Mouse (Mus musculus): ENCODE measurements around the gene Mbd5. TPM values are rescaled to one million over a fixed set of nuclear protein-coding genes. Genes with fewer than 3 reads are reported as not detected.
A peak's percentile ranks its signal among the peaks of the same experiment; 100 is the strongest.

Gene Mbd5
- polyA plus RNA-seq, 1 experiment from 2014 or later = 5.4 TPM

DNA sequence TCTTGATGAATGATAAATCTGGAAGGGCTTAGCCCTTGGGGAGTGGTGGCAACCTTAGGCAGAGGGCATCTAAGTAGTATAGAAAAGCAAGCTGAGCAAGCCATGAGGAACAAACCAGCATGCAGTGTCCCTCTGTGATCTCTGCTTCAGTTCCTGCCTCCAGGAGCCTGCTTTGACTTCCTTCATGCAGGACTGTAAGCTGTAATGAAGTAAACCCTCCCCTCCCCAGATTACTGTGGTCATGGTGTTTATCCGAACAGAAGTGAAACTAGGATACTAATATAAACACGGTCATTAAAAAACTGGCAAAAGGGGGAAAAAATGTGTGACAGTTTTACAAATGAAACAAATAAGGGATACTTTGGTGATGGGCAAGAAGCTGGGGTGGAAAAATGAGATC lies 284.8 kb downstream of the Mbd5 start:
- no peak for ATAC-seq
- Histone ChIP-seq H3K4me3 (ENCODE audit: low read depth, low read length) (no peak overlapping the region), H3K36me3 (replicated peaks; ENCODE audit: insufficient read depth, low read length) (no peaks in the 10 kb centered on the region), H3K4me1 (ENCODE audit: insufficient read depth) (no peaks in the 10 kb centered on the region), H3K4me2 (ENCODE audit: low read depth, low read length) (no peak overlapping the region), H3K9ac (replicated peaks) (no peak overlapping the region), H3K27me3 (ENCODE audit: insufficient read depth, low read length) (no peaks in the 10 kb centered on the region), H3K27ac (ENCODE audit: low read depth) (no peak overlapping the region), H3K9me3 (ENCODE audit: low read length) (no peaks in the 10 kb centered on the region)
- TF ChIP-seq CTCF (IDR thresholded peaks at IDR 0.05; ENCODE audit: low read depth) (no peak), EP300 (IDR thresholded peaks at IDR 0.05; ENCODE audit: low read depth) (no peak)
- DNase-seq = no peak
- WGBS (ENCODE audit: insufficient replicate concordance) = 72% methylated on average over 2 of the region's 2 CpGs

DNA sequence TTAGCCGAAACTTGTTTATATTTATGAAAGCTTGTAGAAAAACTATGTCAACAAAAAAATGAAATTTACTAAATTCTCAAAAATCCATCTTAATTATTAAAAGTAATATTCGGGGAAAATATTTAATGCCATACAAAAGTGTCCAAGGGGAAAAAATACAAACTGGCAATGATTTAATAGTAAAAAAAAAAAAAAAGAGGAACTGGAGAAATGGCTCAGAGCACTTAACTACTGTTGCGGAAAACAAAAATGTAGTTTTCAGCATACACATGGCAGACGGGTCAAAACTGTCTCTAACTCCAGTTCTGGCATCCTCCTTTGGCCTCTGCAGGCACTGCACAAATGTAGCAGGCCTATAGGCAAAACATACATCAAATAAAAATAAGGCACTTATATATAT lies 292.4 kb downstream of the Mbd5 start:
- Histone ChIP-seq H3K36me3 (replicated peaks; ENCODE audit: insufficient read depth, low read length) (peaks cover 3% of the 10 kb centered on the region; the same call in 1 of the 2 replicates), H3K9me3 (ENCODE audit: low read length) (no peaks in the 10 kb centered on the region), H3K27me3 (ENCODE audit: insufficient read depth, low read length) (no peaks in the 10 kb centered on the region), H3K4me3 (ENCODE audit: low read depth, low read length) (no peak overlapping the region), H3K9ac (replicated peaks) (no peak overlapping the region), H3K4me1 (ENCODE audit: insufficient read depth) (no peaks in the 10 kb centered on the region), H3K27ac (ENCODE audit: low read depth) (no peak overlapping the region), H3K4me2 (ENCODE audit: low read depth, low read length) (no peak overlapping the region)
- TF ChIP-seq EP300 (IDR thresholded peaks at IDR 0.05; ENCODE audit: low read depth) = no peak
- no peak for TF ChIP-seq CTCF (IDR thresholded peaks at IDR 0.05; ENCODE audit: low read depth)
- ATAC-seq (no peak), DNase-seq (no peak)
- 73% methylated on average over 4 of the region's 4 CpGs for WGBS (ENCODE audit: insufficient replicate concordance)

- Histone ChIP-seq H3K27me3 (ENCODE audit: insufficient read depth, low read length) (no peaks in the 10 kb centered on the region), H3K36me3 (replicated peaks; ENCODE audit: insufficient read depth, low read length) (no peaks in the 10 kb centered on the region), H3K9ac (replicated peaks) (no peak overlapping the region), H3K4me3 (ENCODE audit: low read depth, low read length) (no peak overlapping the region), H3K4me2 (ENCODE audit: low read depth, low read length) (no peak overlapping the region), H3K27ac (ENCODE audit: low read depth) (no peak overlapping the region), H3K4me1 (ENCODE audit: insufficient read depth) (no peaks in the 10 kb centered on the region), H3K9me3 (ENCODE audit: low read length) (no peaks in the 10 kb centered on the region)
- 64% methylated on average over 2 of the region's 2 CpGs for WGBS (ENCODE audit: insufficient replicate concordance)
- TF ChIP-seq CTCF (IDR thresholded peaks at IDR 0.05; ENCODE audit: low read depth) (no peak), EP300 (IDR thresholded peaks at IDR 0.05; ENCODE audit: low read depth) (no peak)
- ATAC-seq (no peak), DNase-seq (no peak)
Observed at GRCm38 (mm10) chr2:49264092-49264491, 314.8 kb downstream of the Mbd5 start.

- H3K27ac ChIP-seq (ENCODE audit: low read depth) = no peak overlapping the region
- H3K9ac ChIP-seq (replicated peaks) = no peak overlapping the region
- no peaks in the 10 kb centered on the region for H3K27me3 ChIP-seq (ENCODE audit: insufficient read depth, low read length)
- TF ChIP-seq EP300 (IDR thresholded peaks at IDR 0.05; ENCODE audit: low read depth) (no peak), CTCF (IDR thresholded peaks at IDR 0.05; ENCODE audit: low read depth) (no peak)
- H3K9me3 ChIP-seq (ENCODE audit: low read length) = no peaks in the 10 kb centered on the region
- H3K4me1 ChIP-seq (ENCODE audit: insufficient read depth) = no peaks in the 10 kb centered on the region
- H3K36me3 ChIP-seq (replicated peaks; ENCODE audit: insufficient read depth, low read length) = no peaks in the 10 kb centered on the region
- no peak overlapping the region for H3K4me2 ChIP-seq (ENCODE audit: low read depth, low read length)
- no peak for DNase-seq
- no peak for ATAC-seq
- WGBS (ENCODE audit: insufficient replicate concordance) = 62% methylated on average over 11 of the region's 11 CpGs
- H3K4me3 ChIP-seq (ENCODE audit: low read depth, low read length) = no peak overlapping the region
Observed at GRCm38 (mm10) chr2:49272295-49272967, 323.1 kb downstream of the Mbd5 start.

- WGBS (ENCODE audit: insufficient replicate concordance) = 59% methylated on average over 4 of the region's 4 CpGs
- Histone ChIP-seq H3K27me3 (ENCODE audit: insufficient read depth, low read length) (no peaks in the 10 kb centered on the region), H3K4me1 (ENCODE audit: insufficient read depth) (no peaks in the 10 kb centered on the region), H3K4me2 (ENCODE audit: low read depth, low read length) (no peak overlapping the region), H3K9me3 (ENCODE audit: low read length) (no peaks in the 10 kb centered on the region), H3K36me3 (replicated peaks; ENCODE audit: insufficient read depth, low read length) (no peaks in the 10 kb centered on the region), H3K4me3 (ENCODE audit: low read depth, low read length) (no peak overlapping the region), H3K27ac (ENCODE audit: low read depth) (no peak overlapping the region), H3K9ac (replicated peaks) (no peak overlapping the region)
- DNase-seq (no peak), ATAC-seq (peak; percentile 66)
- TF ChIP-seq EP300 (IDR thresholded peaks at IDR 0.05; ENCODE audit: low read depth) (no peak), CTCF (IDR thresholded peaks at IDR 0.05; ENCODE audit: low read depth) (no peak)
Observed at GRCm38 (mm10) chr2:49276017-49276722, 326.9 kb downstream of the Mbd5 start.

- no peak for ATAC-seq
- H3K9me3 ChIP-seq (ENCODE audit: low read length) = no peaks in the 10 kb centered on the region
- no peak overlapping the region for H3K27ac ChIP-seq (ENCODE audit: low read depth)
- H3K4me1 ChIP-seq (ENCODE audit: insufficient read depth) = no peaks in the 10 kb centered on the region
- H3K4me3 ChIP-seq (ENCODE audit: low read depth, low read length) = no peak overlapping the region
- no peak overlapping the region for H3K9ac ChIP-seq (replicated peaks)
- no peaks in the 10 kb centered on the region for H3K27me3 ChIP-seq (ENCODE audit: insufficient read depth, low read length)
- TF ChIP-seq EP300 (IDR thresholded peaks at IDR 0.05; ENCODE audit: low read depth) (no peak), CTCF (IDR thresholded peaks at IDR 0.05; ENCODE audit: low read depth) (no peak)
- no peak overlapping the region for H3K4me2 ChIP-seq (ENCODE audit: low read depth, low read length)
- no peak for DNase-seq
- no peaks in the 10 kb centered on the region for H3K36me3 ChIP-seq (replicated peaks; ENCODE audit: insufficient read depth, low read length)
Observed at GRCm38 (mm10) chr2:49280496-49280895, 331.2 kb downstream of the Mbd5 start.

Measured in liver, postnatal 0 days (tissue).